Mouse (Mus musculus) liver, postnatal 0 days (tissue): ENCODE results near the gene Arsa.

Source experiments
- CTCF ChIP-seq: sonication (generic); IDR thresholded peaks from 2 replicates; pipeline ENCODE4 v1.5.1; 2016; ENCODE audit warnings: antibody characterized with exemption, low read depth
- EP300 ChIP-seq: IDR thresholded peaks from 2 replicates; pipeline ENCODE4 v1.6.1; 2016; ENCODE audit warnings: antibody characterized with exemption, low read depth, mild to moderate bottlenecking

GRCm38 (mm10) chr15:89504838-89505237, 27.6 kb upstream of the Arsa start:
- TF ChIP-seq EP300 (no peak), CTCF (no peak)
